Mouse (Mus musculus) cerebellum, postnatal 36 days (tissue): ENCODE measurements around the gene Ugt1a6b.

Source experiments
- DNase-seq, 2 experiments: peaks; one replicate each; pipeline ENCODE4 v3.0.0; 2021 to 2022; ENCODE audit warnings: mixed read lengths in 2 of 2

Gene Ugt1a6b

DNA sequence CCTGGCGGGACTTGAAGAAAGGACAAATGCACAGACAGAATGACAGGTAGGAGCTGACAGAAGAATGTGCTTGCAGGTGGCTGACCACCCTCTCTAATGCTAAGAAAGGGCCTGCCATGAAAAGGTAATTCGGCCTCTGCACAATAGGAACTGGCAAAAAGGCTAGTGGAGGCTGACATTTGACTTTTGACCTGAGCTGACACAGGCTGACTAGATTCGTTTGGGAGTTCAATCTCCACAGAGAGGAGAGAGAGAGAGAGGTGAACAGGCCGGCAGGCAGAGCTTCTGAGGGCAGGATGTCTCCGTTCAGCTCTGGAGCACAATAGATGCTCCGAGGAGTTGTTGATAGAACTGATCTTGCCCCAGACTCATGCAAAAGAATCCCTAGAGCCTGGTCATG lies 143.3 kb downstream of the Ugt1a6b start:
- DNase-seq: no peak

DNA sequence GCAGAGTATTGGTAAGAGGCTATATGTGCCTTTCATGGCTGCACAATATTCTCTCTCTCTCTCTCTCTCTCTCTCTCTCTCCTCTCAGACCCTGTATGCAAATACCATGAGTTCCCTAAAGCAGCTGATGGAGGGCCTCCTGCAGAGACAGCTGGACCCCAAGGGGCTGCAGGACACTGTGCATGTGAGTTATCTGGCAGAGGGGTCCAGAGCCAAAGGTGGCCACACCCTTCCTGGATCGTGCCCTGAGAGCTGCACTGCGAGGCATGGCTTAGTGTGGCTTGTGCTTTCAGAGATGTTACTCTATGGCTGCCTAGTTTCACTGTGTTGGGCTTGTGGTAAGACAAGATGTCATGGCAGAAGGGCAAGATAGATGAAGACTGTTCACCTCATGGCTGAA lies 144.6 kb downstream of the Ugt1a6b start:
- DNase-seq: no peak

DNA sequence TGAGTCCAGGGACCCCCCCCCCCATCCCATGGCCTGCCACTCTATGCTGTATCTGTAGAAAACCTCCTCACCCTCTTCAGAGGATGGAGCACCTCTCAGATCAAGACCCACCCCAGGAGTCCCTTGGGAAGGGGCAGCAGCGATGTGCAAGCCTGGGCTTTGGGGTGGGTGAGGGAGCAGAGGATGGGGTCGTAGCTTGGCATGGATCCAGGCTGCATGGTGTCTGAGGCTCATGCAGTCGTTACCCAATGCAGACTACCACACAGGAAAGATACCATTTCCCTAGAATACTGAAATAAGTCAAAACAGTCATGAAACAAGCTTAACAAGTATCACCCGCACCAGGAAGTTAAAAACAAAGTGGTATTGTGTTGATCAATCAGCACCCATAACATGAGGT lies 145.6 kb downstream of the Ugt1a6b start:
- no peak for DNase-seq

DNA sequence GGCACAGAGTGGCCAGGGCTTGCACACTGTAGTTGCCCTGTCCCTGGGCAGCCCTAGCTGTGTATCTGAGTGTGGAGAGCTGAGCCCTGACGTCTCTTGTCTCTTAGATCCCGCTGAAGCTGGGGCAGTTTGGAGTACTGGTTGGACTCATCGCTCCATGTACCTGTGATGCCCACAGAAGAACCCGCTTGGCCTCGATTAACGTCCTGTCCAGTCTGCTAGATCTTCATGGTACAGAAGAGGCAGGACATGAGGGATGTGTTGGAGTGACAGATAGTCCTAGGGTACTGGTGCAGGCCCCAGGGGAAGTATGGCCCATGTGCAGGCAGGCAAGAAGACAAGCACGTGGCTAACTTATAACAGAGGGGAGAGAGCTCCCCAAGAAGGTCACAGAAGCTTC lies 146.5 kb downstream of the Ugt1a6b start:
- DNase-seq: no peak

DNA sequence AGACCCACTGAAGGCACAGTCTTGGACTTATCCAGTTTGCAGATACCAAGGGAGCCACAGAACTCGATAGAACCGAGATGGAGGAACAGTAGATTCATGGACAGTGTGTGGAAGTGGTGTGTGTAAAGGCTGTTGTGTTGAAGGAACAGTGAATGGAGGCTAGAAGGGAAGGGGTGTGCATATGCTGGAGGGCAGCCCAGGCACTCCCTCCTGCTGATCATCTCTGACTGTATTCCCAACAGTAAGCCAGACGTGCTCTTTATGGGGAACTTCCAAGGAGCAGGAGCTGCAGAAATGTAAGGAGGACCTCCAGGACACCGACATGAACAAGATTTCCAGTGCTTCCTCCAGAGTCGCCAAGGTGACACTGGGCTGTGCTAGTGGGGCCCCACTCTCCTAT lies 147.0 kb downstream of the Ugt1a6b start:
- no peak for DNase-seq

DNA sequence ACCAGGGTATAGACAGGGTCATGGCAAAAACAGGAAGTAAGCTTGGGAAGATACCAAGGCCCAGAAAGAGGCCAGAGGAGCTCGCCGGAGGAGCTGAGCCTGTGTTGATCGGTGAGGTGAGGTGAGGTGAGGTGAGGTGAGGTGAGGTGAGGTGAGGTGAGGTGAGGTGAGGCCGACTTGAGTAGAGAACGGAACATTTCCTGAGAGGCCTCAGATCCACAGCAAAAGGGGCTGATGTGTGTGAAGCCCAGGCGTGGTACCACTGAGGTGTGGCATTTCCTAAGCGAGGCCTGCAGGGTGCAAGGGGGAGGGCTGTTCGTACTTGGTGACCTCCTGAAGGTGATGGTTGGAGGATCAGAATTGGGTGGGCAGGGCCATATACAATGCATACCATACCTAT lies 150.1 kb downstream of the Ugt1a6b start:
- DNase-seq: no peak

DNA sequence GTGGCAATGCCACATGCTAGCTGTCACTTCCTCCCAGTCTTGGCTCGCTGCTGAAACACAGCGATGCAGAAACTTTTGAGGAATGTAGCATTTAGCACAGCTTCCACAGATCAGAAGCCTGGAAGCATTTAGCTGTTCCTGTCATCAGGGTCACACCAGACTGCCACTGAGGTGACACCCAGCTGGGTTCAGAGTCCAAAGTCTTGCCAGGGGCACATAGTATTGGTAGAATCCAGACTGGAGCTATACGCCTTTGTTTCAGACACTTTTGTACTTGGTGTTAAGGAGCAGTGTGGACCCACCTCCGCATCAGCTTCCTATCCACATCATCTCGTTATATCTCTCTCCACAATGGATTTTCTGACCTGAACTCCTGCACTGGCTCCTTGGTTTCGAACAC lies 150.5 kb downstream of the Ugt1a6b start:
- no peak for DNase-seq

DNA sequence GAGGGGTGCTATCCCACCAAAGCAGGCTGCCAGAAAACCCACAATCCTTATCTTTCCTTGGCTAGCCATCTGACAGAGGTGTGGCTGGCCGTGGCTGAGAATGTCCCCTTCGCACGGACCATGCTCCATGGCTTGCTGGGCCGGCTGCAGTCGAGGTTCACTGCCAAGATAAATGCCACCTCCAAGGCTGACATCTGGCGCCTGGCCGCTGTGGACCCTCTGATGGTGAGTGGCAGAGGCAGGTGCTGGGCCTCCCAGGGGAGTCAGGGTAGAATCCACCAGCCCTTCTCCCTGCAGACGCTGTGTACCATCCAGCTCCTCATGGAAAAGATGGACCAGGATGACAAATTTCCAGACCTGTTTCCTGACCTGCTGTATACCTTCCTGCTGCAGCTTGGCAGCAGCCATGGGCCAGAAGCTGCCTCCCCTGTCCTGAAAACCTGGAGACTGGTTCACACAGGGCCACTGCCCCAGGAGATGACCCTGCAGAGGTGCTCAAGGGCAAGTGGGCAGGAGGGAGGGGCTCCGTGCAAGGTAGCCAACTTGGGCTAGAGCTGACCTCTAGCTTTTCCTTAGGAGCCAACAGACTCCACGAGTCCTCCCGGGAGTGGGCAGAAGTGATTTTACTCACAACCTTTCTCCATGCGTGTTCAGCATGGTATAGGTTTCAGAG lies 151.9 kb downstream of the Ugt1a6b start:
- no peak for DNase-seq

DNA sequence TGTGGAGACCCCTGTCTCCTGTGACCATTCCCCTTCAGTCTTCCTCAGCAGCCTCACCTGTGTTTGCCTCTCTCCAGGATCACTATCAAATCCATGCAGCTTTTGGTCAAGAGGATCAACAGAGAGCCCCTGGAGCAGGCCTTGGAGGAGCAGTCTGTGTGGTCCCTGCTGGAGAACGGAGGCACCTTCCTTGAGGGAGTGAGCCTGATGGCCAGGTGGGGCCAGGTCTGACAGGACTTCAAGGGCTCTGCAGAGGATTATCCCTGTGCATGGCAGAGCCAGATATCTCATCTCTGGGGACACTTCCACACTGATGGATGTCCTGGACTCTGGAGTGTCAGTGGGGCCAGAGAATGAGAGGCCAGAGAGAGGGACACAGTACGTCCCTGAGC lies 152.4 kb downstream of the Ugt1a6b start:
- no peak for DNase-seq

DNA sequence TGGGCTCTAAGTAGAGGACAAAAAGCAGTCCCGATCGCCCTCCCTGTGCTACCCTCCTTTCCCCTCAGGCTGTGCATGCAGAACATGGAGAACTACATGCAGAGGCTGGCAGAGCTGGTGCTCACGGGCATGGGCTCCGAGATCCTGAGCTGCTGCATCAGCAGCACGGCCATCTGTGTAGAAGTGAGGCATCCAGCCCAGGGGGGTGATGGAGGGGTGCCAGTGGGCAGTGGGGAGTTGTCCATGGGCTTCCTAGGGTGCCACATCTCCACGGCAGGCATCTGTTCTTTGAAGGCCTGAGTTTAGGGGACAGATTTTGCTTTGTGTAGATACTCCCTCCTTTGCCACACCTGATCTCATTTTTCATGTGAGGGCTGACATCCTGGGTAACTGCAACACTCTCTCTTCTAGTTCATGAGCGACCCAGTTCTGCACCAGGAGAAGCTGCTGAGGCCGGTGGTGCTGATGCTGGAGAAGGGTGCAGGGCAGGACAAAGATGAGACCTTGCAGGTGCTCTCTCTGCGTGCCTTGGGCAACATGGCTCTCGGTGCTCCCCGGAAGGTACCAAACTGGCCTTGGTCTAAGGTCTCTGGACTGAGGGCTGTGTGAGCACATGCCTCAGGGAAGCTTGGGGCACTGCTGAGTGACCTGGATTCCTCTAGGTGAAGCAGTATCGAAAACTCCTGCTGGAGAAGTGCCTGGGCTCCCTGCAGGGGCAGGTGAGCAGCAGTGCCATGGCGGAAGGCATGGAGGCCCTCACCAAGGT lies 153.1 kb downstream of the Ugt1a6b start:
- DNase-seq: peak in 1 of 2 experiments; percentile 51

DNA sequence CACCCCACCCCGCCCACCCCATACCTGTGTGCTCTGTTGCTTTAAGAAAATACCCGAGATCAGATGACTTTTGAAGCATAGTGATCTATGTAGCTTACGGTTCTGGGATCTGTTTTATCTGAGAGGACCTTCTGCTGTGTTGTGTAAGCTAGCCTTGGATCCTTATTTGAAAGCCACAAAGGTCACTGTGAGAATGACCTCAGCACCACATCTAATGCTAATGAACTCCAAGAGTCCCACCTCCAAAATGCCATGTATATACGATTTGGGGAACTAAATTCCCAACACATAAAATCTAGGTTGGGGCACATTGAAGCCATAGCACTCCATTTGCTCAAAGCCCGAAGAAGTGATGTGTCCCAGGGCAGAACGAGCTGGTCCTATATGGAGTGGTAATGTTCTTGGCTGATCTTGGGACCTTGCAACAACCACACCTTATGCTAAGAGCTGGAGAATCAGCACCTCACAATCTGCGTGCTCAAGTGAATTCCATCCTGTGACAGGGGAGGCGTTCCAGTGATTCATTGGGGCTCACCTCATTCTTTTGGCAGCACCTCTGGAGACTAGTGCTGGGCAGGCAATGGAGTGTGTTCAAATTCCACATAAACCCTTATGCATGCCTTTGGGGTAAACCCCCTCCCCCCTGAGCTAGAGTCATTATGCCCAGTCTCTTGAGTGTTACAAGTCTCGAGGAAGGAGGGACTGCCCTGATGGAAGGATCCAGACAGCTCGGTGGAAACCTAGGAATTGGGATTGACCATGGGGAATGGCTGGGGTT lies 154.0 kb downstream of the Ugt1a6b start:
- DNase-seq: no peak

DNA sequence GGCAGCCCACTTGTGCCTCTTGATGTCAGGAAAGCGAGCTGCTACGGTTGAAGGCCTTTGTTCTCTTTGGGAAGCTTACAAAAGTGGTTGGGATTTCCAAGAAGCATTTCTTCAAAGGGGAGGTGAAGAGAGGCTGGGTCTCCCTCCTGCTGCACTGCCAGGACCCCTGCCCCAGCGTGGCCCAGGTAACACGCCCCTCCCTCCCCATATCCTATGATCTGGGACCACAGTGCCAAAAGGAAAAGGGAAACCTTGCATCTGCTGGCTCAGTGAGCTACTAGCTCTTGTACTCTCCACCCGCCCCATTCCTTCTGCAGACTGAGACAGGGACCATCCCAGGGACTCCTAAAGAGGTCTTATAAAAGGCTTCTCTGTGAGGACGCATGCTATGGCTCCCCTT lies 154.6 kb downstream of the Ugt1a6b start:
- no peak for DNase-seq

DNA sequence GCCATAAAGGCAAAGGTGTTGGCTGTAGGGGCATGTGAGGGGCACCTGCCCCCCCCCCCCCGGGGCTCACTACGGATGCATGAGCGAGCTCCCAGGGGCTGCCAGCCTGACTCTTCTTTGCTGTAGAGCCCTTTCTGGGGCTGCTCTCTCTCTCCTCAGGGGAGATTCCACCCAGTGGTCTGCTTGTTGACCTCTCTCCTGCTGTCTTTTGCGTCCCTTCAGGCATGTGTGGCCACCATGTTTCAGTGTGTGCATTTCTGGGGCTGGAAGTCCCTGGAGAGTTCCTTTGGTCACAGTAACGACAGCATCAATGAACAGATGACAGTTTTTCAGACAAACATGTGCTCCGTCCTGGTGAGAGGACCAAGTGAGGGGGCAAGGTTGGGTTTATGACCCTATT lies 155.3 kb downstream of the Ugt1a6b start:
- no peak for DNase-seq

DNA sequence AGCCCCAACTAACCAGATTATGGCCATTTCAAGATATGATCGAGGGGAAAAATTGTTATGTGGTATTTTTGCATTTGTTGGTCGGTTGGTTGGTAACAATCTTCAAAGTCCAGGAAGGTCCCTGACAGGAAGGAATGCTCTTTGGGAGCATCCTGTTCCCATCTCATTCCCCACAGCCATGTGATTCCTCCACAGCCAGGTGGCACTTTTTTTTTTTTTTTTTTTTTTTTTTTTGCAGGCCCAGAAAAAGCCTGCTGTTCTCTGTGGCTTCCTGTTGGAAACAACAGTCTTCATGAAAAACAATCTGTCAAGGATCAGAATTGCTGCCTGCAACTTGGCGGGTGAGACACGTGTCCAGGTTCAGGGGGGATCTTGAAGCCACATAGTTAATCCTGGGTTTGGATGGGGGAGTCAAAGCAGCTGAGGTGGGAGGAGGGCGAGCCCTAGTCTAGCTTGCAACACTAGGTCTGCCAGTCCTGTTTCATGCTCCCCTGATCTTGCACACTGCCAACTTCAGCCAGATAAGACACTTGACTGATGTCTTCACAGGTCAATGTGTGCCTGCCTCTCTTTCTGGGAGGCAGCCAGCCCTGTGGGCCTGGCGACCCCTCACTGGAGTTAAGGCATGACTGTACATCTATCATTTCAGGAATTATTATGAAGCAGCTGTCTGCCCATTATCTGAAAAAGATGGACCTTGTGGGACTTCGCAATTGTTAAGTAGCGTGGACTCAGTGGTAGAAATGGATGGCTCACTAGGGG lies 156.0 kb downstream of the Ugt1a6b start:
- no peak for DNase-seq

DNA sequence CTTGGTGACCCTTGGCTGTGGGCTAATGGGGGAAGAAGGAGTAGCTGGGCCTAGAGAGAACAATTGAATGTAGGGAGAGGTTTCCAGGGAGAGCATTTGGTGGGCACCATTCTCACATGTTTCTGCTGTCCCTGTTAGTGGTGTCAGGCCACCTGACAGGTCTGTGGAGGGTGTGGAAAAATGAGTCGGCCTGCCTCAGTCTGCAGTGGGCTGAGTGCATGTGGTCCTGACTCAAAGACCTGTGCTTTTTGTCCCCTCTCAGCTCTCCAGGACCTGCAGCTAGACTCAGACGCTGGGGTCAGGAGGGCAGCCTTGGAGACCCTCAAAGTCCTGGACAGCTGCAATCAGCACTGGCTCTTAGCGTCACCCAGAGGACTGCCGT lies 156.6 kb downstream of the Ugt1a6b start:
- DNase-seq: no peak

DNA sequence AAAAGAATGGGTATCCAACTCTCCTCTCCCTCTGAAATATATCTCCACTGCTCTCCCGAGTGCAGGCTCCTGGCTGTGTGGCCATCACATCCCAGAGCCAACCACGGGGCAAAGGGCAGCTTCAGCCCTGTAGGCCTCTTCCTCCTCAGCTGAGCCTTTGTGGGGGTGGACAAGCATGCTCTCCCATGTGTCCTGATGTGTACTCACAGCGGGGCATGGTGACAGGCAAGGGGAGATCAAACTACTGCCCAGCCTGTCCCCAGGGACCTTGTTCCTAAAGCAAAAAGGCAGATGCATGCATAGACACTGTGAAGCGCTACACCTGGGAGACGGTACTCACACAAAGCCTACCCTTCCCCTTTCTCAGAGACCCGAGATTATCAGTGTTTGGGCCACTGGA lies 157.1 kb downstream of the Ugt1a6b start:
- DNase-seq: no peak

DNA sequence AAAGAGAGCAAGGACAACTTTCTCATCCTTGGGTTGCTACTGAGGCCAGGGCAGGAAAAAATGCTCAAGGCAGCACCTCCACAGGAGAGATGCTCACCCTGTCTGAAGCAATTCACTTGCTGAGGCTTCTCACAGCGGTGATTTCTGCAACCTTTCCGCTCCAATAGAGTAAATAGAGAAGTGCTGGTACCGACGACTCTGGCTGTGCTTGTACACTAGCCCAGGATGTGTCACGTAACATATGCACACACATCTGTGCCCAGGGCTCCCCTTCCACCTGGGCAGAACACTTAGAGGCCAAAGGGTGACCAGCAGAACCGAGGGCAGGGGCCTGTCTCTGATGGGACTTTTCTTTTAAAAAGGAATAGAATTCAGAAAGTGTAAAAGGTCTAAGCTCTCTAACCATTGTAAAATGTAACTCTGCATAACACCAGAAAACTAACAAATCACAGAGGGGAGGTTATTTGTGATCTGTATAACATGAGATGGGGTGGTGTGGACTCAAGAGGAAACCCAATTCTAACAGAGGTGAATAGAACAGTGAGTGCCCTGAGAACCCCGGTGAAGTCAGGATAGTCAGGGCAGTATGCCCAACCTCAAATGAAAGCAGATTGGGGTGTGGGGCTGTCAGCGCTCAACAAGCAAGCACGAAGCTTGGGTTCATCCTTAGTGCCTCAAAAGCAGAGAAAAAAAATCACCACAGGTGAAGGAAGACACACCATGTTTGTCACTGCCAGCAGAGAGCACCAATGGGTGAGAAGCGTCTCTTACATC lies 157.7 kb downstream of the Ugt1a6b start:
- no peak for DNase-seq

DNA sequence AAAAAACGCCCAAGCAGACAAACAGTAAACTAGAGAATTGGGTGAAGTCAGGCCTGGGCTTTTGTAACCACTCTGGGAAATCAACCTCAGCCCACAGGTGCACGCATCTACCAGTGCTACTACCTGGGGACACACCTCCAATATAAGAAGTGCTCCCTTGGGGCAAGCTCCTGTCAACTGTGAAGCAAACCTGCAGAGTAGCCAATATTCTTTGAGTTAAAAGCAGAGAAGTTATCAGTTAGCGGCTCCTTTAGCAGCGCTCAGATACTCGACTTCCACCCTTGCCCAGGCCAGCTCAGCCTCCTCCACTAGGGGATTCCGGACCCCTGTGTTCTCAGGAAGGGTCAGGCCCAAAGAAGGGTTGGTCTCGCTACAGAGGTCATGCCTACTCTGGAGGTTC lies 158.7 kb downstream of the Ugt1a6b start:
- no peak for DNase-seq

DNA sequence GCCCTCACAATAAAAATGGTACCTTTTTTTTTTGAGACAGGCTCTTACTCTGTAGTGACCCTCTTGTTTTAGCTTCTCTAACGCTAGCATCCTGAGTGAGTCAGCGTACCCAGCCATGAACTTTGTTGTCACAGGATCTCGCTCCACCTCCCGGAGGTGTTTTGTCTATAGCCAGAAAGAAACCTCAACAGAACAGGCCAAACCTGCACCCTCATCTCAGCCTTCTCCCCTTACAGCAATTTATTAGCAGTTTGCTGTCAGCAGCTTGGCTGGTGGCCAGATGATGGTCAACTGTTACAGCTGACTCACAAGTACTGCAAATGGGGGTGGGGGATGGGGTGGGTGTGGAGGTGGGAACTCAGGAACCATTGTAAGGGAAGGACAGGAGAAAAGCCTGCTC lies 159.2 kb downstream of the Ugt1a6b start:
- DNase-seq: no peak

DNA sequence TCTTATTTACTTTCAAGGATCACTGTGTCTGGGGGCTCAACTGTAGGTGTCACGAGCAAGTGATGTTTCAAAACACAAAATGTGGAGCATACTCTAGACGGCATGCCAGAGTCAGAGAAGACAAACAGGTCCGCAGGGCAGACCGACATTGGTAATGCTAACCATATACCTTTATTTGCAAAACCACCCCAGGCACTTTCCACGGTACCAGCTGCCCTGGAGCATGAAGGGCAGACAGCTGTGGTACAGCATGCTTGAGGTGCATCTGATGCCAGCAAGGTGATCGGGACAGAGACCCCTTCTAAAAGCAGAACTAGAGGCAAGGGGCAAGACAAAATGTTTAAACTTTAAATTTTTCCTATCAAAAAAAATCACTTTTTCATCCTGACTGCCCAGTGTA lies 159.9 kb downstream of the Ugt1a6b start:
- no peak for DNase-seq

DNA sequence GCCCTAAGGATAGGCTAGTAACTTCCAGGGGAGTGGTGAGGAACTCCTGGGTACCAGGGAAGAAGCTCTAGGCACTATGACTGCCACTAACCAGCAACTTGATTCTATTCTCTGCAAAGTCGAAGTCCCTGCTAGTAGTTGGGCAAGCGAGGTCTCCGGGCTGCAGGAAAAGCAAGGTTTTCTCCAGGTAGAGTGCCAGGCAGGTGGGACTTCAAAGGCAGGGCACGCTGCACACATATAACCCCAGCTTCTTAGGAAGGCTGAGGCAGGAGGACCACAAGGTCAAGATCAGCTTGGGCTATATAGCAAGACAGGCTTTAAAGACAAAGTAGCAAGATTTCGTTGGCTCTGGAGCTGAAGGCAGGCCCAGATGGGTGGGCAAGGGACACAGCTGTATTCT lies 160.7 kb downstream of the Ugt1a6b start:
- DNase-seq: no peak

DNA sequence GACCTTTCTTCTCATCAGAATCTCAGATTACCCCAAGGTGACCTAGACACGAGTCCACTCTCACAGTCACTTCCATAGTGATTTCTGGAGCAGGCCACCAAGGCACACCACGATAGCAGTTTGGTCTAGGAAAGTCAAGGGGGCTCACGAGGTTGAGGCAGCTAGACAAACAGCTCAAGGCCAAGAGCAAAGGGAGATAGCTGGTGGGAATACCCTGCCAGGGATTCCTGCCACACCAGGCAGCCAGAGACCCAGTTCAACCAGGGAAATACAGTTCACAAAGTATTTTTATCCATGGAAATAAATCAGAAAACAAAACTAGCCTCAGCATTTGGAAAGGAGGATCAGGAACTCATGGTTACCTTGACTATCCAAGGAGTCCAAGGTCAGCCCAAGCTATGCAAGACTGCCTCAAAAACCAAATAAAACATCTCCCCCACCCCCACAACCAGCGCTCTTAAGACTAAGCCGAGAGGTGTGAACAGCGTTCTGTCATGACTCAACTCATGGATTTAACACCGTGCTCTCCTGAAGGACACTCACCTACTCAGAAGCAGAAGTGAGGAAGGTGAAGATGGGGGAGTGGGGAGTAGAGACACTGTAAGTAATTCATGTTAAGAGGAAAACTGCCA lies 161.3 kb downstream of the Ugt1a6b start:
- DNase-seq: no peak
